Mouse (Mus musculus): ENCODE data around the gene Gtpbp8. TPM values are rescaled to one million over a fixed set of nuclear protein-coding genes. Genes with fewer than 3 reads are reported as not detected.

The Gtpbp8 gene
- 38.7 and 45.2 TPM in 2 replicates for polyA plus RNA-seq (2015; fragmentation: Nextera tagmentation; extraction: Ambion mirVana)

- WGBS: under 1% methylated on average over 47 of the region's 47 CpGs
- ATAC-seq: peak; percentile 98
Measured at GRCm38 (mm10) chr16:44745866-44746562, at the start of gene Gtpbp8. Gene Gtpbp8 (minus strand): TSS chr16:44746363.

GRCm38 (mm10) chr16:44794416-44794815 lies 48.3 kb upstream of the Gtpbp8 start:
- Histone ChIP-seq H3K36me3 (no peaks in the 10 kb centered on the region), H3K9me3 (no peaks in the 10 kb centered on the region), H3K4me3 (replicated peaks) (no peak overlapping the region), H3K9ac (replicated peaks) (no peak overlapping the region), H3K4me2 (replicated peaks) (no peak overlapping the region), H3K27me3 (no peaks in the 10 kb centered on the region), H3K27ac (no peak overlapping the region), H3K4me1 (replicated peaks) (no peaks in the 10 kb centered on the region)
- no peak for ATAC-seq

More at GRCm38 (mm10) chr16:44745866-44746562, at the start of gene Gtpbp8:
- Histone ChIP-seq H3K4me3 (replicated peaks) (peak within 1 kb of the TSS; percentile 88), H3K9ac (replicated peaks) (peak within 1 kb of the TSS; percentile 94), H3K27me3 (no peaks in the 10 kb centered on the region), H3K4me2 (replicated peaks) (peak within 1 kb of the TSS; percentile 80), H3K9me3 (no peaks in the 10 kb centered on the region), H3K27ac (peak within 1 kb of the TSS; percentile 98), H3K36me3 (peaks cover 11% of the 10 kb centered on the region), H3K4me1 (replicated peaks) (peaks cover 17% of the 10 kb centered on the region)

- no peaks in the 10 kb centered on the region for H3K36me3 ChIP-seq
- 84% methylated on average over 1 of the region's 1 CpGs for WGBS
- H3K4me1 ChIP-seq (replicated peaks): no peaks in the 10 kb centered on the region
- H3K4me3 ChIP-seq (replicated peaks): no peak overlapping the region
- ATAC-seq: no peak
- H3K9ac ChIP-seq (replicated peaks): no peak overlapping the region
- H3K27me3 ChIP-seq: no peaks in the 10 kb centered on the region
- H3K27ac ChIP-seq: no peak overlapping the region
- H3K9me3 ChIP-seq: no peaks in the 10 kb centered on the region
- H3K4me2 ChIP-seq (replicated peaks): no peak overlapping the region
Measured at GRCm38 (mm10) chr16:44786934-44787333, 40.8 kb upstream of the Gtpbp8 start.

GRCm38 (mm10) chr16:44780751-44781150 lies 34.6 kb upstream of the Gtpbp8 start:
- Histone ChIP-seq H3K27me3 (no peaks in the 10 kb centered on the region), H3K9ac (replicated peaks) (no peak overlapping the region), H3K4me3 (replicated peaks) (no peak overlapping the region), H3K4me2 (replicated peaks) (no peak overlapping the region), H3K9me3 (no peaks in the 10 kb centered on the region), H3K27ac (no peak overlapping the region), H3K4me1 (replicated peaks) (no peaks in the 10 kb centered on the region), H3K36me3 (no peaks in the 10 kb centered on the region)
- WGBS: 65% methylated on average over 4 of the region's 4 CpGs
- ATAC-seq: no peak

GRCm38 (mm10) chr16:44779494-44779893 lies 33.3 kb upstream of the Gtpbp8 start:
- Histone ChIP-seq H3K9me3 (no peaks in the 10 kb centered on the region), H3K4me3 (replicated peaks) (no peak overlapping the region), H3K36me3 (no peaks in the 10 kb centered on the region), H3K27ac (no peak overlapping the region), H3K9ac (replicated peaks) (no peak overlapping the region), H3K27me3 (no peaks in the 10 kb centered on the region), H3K4me1 (replicated peaks) (no peaks in the 10 kb centered on the region), H3K4me2 (replicated peaks) (no peak overlapping the region)
- no peak for ATAC-seq
- 87% methylated on average over 5 of the region's 5 CpGs for WGBS

GRCm38 (mm10) chr16:44778538-44779147 lies 32.5 kb upstream of the Gtpbp8 start:
- H3K4me3 ChIP-seq (replicated peaks): no peak overlapping the region
- no peak overlapping the region for H3K4me2 ChIP-seq (replicated peaks)
- no peaks in the 10 kb centered on the region for H3K9me3 ChIP-seq
- H3K27me3 ChIP-seq: no peaks in the 10 kb centered on the region
- ATAC-seq: no peak
- H3K9ac ChIP-seq (replicated peaks): no peak overlapping the region
- no peak overlapping the region for H3K27ac ChIP-seq
- WGBS: 88% methylated on average over 17 of the region's 17 CpGs
- H3K4me1 ChIP-seq (replicated peaks): no peaks in the 10 kb centered on the region
- no peaks in the 10 kb centered on the region for H3K36me3 ChIP-seq

GRCm38 (mm10) chr16:44774201-44774600 lies 28.0 kb upstream of the Gtpbp8 start:
- Histone ChIP-seq H3K9me3 (no peaks in the 10 kb centered on the region), H3K4me2 (replicated peaks) (no peak overlapping the region), H3K36me3 (no peaks in the 10 kb centered on the region), H3K27me3 (no peaks in the 10 kb centered on the region), H3K9ac (replicated peaks) (no peak overlapping the region), H3K4me3 (replicated peaks) (no peak overlapping the region), H3K27ac (no peak overlapping the region), H3K4me1 (replicated peaks) (no peaks in the 10 kb centered on the region)
- ATAC-seq: no peak
- WGBS: 92% methylated on average over 6 of the region's 6 CpGs

GRCm38 (mm10) chr16:44773673-44774072 lies 27.5 kb upstream of the Gtpbp8 start:
- Histone ChIP-seq H3K4me1 (replicated peaks) (no peaks in the 10 kb centered on the region), H3K9me3 (no peaks in the 10 kb centered on the region), H3K27me3 (no peaks in the 10 kb centered on the region), H3K36me3 (no peaks in the 10 kb centered on the region), H3K4me2 (replicated peaks) (no peak overlapping the region), H3K4me3 (replicated peaks) (no peak overlapping the region), H3K27ac (no peak overlapping the region), H3K9ac (replicated peaks) (no peak overlapping the region)
- WGBS: 92% methylated on average over 3 of the region's 3 CpGs
- ATAC-seq: no peak

- no peaks in the 10 kb centered on the region for H3K36me3 ChIP-seq
- ATAC-seq: no peak
- H3K9ac ChIP-seq (replicated peaks): no peak overlapping the region
- H3K9me3 ChIP-seq: no peaks in the 10 kb centered on the region
- 80% methylated on average over 6 of the region's 6 CpGs for WGBS
- H3K4me2 ChIP-seq (replicated peaks): no peak overlapping the region
- no peak overlapping the region for H3K4me3 ChIP-seq (replicated peaks)
- no peaks in the 10 kb centered on the region for H3K4me1 ChIP-seq (replicated peaks)
- no peaks in the 10 kb centered on the region for H3K27me3 ChIP-seq
- no peak overlapping the region for H3K27ac ChIP-seq
Measured at GRCm38 (mm10) chr16:44772577-44772976, 26.4 kb upstream of the Gtpbp8 start.

- H3K9ac ChIP-seq (replicated peaks): no peak overlapping the region
- no peaks in the 10 kb centered on the region for H3K36me3 ChIP-seq
- H3K4me2 ChIP-seq (replicated peaks): no peak overlapping the region
- H3K4me3 ChIP-seq (replicated peaks): no peak overlapping the region
- 53% methylated on average over 2 of the region's 2 CpGs for WGBS
- peak; percentile 37; the same call in 1 of the 2 replicates for ATAC-seq
- H3K27me3 ChIP-seq: no peaks in the 10 kb centered on the region
- no peaks in the 10 kb centered on the region for H3K4me1 ChIP-seq (replicated peaks)
- no peak overlapping the region for H3K27ac ChIP-seq
- H3K9me3 ChIP-seq: no peaks in the 10 kb centered on the region
Measured at GRCm38 (mm10) chr16:44767967-44768366, 21.8 kb upstream of the Gtpbp8 start.

- no peak for ATAC-seq
- H3K27ac ChIP-seq: no peak overlapping the region
- H3K27me3 ChIP-seq: no peaks in the 10 kb centered on the region
- 94% methylated on average over 7 of the region's 7 CpGs for WGBS
- H3K9me3 ChIP-seq: no peaks in the 10 kb centered on the region
- H3K4me2 ChIP-seq (replicated peaks): no peak overlapping the region
- H3K4me1 ChIP-seq (replicated peaks): no peaks in the 10 kb centered on the region
- H3K4me3 ChIP-seq (replicated peaks): no peak overlapping the region
- no peak overlapping the region for H3K9ac ChIP-seq (replicated peaks)
- no peaks in the 10 kb centered on the region for H3K36me3 ChIP-seq
Measured at GRCm38 (mm10) chr16:44767506-44767905, 21.3 kb upstream of the Gtpbp8 start.

- WGBS: 88% methylated on average over 9 of the region's 9 CpGs
- no peak overlapping the region for H3K27ac ChIP-seq
- no peak overlapping the region for H3K9ac ChIP-seq (replicated peaks)
- no peaks in the 10 kb centered on the region for H3K9me3 ChIP-seq
- H3K36me3 ChIP-seq: no peaks in the 10 kb centered on the region
- H3K4me1 ChIP-seq (replicated peaks): no peaks in the 10 kb centered on the region
- no peak for ATAC-seq
- H3K27me3 ChIP-seq: no peaks in the 10 kb centered on the region
- no peak overlapping the region for H3K4me2 ChIP-seq (replicated peaks)
- no peak overlapping the region for H3K4me3 ChIP-seq (replicated peaks)
Measured at GRCm38 (mm10) chr16:44766320-44766892, 20.2 kb upstream of the Gtpbp8 start.
